In genomic region chr14:114948341-114949155, GRCm38 (mm10) we compare ENCODE assay signal across 8 mouse cellular contexts.
DNase-seq lines count a peak whose midpoint lies in the region; ATAC-seq and TF ChIP-seq lines count a peak whose summit lies in the region.

No protein-coding gene starts in this region.

- TF ChIP-seq CTCF in liver, embryonic 14.5 days (IDR thresholded peaks at IDR 0.05; ENCODE audit: low read depth): no peak

- peak overlapping the region; percentile 27 for H3K4me3 ChIP-seq in liver, embryonic 14.5 days (ENCODE audit: insufficient read depth in 1 of 2, low read depth in 2 of 2, low read length in 2 of 2)

- no peaks in the 10 kb centered on the region for H3K9me3 ChIP-seq in liver, embryonic 14.5 days (ENCODE audit: control insufficient read depth, low read length)

- no peaks in the 10 kb centered on the region for H3K27me3 ChIP-seq in liver, embryonic 14.5 days (ENCODE audit: control insufficient read depth, insufficient read depth, low read length)

- no peak overlapping the region for H3K9ac ChIP-seq in liver, embryonic 14.5 days (replicated peaks)

- no peaks in the 10 kb centered on the region for H3K36me3 ChIP-seq in liver, embryonic 14.5 days (replicated peaks; ENCODE audit: control insufficient read depth, insufficient read depth, low read depth)

- H3K27ac ChIP-seq in liver, embryonic 14.5 days: no peak overlapping the region

- peak; percentile 55; the same call in 1 of the 2 replicates for ATAC-seq in liver, embryonic 14.5 days (ENCODE audit: insufficient read depth)

- H3K4me2 ChIP-seq in liver, embryonic 14.5 days (ENCODE audit: low read depth): peak overlapping the region; percentile 59

- DNase-seq in gastrocnemius, postnatal 10 days: peak; percentile 4
- DNase-seq in gastrocnemius, postnatal 14 days: no peak
- DNase-seq in embryo, embryonic 11 days: peak; percentile 41
- DNase-seq in heart, postnatal 14 days: peak; percentile 9 to 32
- DNase-seq in liver, embryonic 14.5 days (ENCODE audit: low read depth in 3 of 3, low spot score in 3 of 3): no peak
- peak; percentile 3 to 18 for DNase-seq in natural killer cell, adult 2 months (ENCODE audit: low spot score in 2 of 2)
- no peak for DNase-seq in ovary, postnatal 14 days (ENCODE audit: low spot score)
- no peak for DNase-seq in cerebellum, adult 11-12 months

- peaks cover 0 to 21% of the 10 kb centered on the region in 2 experiments; a peak in 2 of 4 replicates for H3K4me1 ChIP-seq in liver, embryonic 14.5 days (replicated peaks; ENCODE audit: control insufficient read depth in 2 of 2, insufficient read depth in 2 of 2, low read length in 1 of 2)

- intact Hi-C loops in gastrocnemius, postnatal 14 days (cut with DNase I; ENCODE audit: low total_unique reads): no loop called here
- intact Hi-C loops in heart, postnatal 14 days (cut with DNase I): no loop called here

- WGBS in liver, embryonic 14.5 days (ENCODE audit: insufficient replicate concordance): 12% methylated on average over 21 of the region's 21 CpGs

- TF ChIP-seq EP300 in liver, embryonic 14.5 days (IDR thresholded peaks at IDR 0.05; ENCODE audit: low read depth): no peak

Comparison
In these comparisons a context has a peak if more than half of its experiments do, and no peak if none do; other contexts are left out.
1. DNase-seq: peak in gastrocnemius, postnatal 10 days (single experiment), embryo, embryonic 11 days (single experiment), heart, postnatal 14 days (2 of 2) and natural killer cell, adult 2 months (2 of 2); none in gastrocnemius, postnatal 14 days (single experiment), liver, embryonic 14.5 days (0 of 3), ovary, postnatal 14 days (single experiment) and cerebellum, adult 11-12 months (single experiment).